Mouse (Mus musculus) heart, adult 11 months (tissue): Measurements from ENCODE around the gene Prkca.
A peak's percentile ranks its signal among the peaks of the same experiment; 100 is the strongest.

Experiments
- DNase-seq: peaks from one replicate; pipeline ENCODE4 v3.0.0; 2022

The Prkca gene

DNA sequence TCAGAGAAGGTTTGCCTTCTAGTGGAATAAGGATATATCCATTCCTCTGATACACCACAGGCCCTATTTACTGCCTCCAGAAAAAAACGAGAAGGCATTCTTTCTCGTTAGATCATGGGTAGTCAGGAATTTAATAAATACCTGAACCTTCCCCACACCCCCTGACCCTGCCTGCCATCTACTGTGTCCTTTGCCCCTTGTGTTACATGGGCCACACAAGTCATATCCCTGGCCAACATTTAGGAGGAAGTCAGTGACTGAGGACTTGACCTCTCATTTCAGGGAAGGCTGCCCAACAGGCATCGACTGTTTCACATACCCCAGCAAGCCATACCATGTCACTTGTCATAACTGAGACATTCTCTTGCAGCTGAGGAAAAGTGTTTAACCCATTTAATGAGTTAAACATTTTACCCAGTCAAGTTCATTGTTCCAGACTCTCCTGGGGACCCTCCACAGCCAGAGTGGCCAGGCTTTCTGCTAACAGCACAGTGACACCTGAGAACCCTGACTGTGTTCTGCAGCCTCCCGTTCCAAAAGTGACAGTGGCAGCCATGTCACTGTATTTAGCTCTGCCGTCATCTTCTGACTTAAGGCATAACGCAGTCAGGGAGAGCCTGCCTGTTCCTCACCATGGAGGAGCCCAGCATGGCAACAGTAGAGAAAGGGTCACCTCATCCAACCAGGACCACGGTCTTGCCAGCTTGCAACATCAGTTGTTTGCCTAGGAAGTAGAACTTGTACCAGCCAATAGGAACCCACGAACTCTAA is 114.4 kb downstream of the Prkca start:
- DNase-seq: no peak

- no peak for DNase-seq
Measured at GRCm38 (mm10) chr11:108228497-108228896, 115.2 kb downstream of the Prkca start.

GRCm38 (mm10) chr11:108226248-108226647 is 117.5 kb downstream of the Prkca start:
- DNase-seq: no peak

GRCm38 (mm10) chr11:108224233-108224973 is 119.3 kb downstream of the Prkca start:
- peak; percentile 80 for DNase-seq

GRCm38 (mm10) chr11:108223613-108224232 is 120.0 kb downstream of the Prkca start:
- peak; percentile 81 for DNase-seq

DNA sequence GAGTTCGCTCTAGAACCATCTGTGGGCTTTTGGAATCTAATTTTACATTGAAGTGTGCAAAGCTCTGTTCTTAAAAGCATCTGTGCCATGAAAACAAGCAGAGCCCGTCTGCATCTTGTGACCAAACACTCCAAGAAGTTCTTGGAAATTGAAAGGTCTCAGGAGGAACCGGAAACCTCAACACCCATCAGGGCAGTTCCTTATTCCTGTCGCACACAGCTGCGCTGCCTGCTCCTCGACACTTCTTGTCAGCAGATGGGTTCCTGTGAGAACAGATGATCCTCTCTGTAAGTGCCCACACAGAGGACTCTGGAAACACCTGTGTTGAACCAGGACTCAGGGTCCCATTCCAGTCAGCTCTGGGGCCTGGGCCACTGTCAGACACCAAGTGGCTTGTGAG is 120.6 kb downstream of the Prkca start:
- DNase-seq: peak; percentile 97

GRCm38 (mm10) chr11:108222616-108223015 is 121.1 kb downstream of the Prkca start:
- DNase-seq: peak; percentile 98

GRCm38 (mm10) chr11:108222026-108222425 is 121.7 kb downstream of the Prkca start:
- DNase-seq: no peak

DNA sequence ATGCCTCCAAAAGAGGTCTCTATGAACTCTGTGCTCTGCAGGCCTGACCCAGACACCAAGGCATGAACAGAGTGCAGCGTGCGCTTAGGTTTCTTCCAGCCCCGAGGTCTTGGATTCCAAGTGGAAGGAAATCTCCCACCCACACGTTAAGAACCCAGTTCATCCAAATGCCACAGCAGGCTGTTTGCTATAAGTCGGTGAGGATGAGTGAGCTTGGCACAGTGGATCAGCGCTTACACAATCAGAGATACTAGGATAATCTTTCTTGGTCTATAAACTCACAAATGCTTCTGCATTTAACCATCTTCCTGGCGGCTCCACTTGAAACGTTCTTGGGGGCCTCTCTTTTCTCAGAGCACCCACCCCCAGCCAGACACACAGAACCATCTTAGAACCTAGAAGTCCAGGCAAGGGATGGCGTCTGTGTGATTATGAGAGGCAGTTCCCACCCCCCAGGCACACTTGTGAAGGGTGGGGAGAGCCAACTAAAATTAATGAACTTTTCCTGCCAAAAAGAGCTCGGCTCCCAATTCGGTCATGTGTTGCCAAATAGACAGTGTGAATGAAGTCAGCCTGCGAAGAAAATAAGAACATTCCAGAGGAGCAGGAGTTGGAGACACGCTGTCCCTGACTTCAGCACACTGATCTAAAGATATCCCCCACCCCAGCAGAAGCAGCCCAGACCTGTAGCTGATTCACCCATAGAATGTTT is 122.4 kb downstream of the Prkca start:
- DNase-seq: peak; percentile 93

DNA sequence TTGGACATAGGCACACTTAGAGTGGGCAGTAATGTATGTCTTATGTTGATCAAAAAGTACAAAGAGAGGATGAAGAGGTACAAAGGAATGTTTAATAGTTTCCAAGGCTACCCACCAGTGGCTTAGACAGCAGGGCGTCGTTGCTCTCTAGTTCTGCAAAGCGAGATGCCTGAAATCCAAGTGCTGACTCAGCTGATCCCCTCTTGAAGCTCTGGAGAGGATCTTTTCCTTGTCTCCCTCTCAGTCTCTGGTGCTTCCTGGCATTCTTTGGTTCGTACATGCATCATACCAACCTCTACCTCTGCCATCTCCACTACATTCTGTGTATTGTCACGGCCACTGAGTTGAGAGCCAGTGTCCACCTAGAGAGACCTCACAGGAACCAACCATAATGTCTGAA is 123.1 kb downstream of the Prkca start:
- no peak for DNase-seq

- DNase-seq: no peak
Measured at GRCm38 (mm10) chr11:108217043-108217442, 126.7 kb downstream of the Prkca start.

DNA sequence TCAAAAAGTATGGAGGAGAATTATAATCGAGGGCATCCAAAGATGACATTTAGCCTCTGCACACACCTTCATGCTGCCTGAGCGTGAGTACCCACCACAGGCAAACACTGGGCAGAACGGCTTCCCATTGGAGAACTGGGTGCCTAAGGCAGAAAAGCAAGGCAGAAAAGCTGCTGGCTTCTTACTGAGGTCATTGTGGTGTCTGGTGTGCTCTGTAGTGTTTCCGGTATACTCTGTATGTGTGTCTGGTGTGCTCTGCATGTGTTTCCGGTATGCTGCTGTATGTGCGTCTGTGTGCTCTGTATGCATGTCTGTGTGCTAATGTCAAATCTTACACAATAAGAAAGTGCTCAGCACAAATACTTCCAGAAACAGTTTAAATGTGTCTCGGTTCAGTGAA is 127.7 kb downstream of the Prkca start:
- DNase-seq: peak; percentile 84

GRCm38 (mm10) chr11:108215466-108215865 is 128.3 kb downstream of the Prkca start:
- peak; percentile 99 for DNase-seq

- no peak for DNase-seq
Measured at GRCm38 (mm10) chr11:108214521-108215223, 129.1 kb downstream of the Prkca start.

GRCm38 (mm10) chr11:108213783-108214182 is 129.9 kb downstream of the Prkca start:
- DNase-seq: no peak

DNA sequence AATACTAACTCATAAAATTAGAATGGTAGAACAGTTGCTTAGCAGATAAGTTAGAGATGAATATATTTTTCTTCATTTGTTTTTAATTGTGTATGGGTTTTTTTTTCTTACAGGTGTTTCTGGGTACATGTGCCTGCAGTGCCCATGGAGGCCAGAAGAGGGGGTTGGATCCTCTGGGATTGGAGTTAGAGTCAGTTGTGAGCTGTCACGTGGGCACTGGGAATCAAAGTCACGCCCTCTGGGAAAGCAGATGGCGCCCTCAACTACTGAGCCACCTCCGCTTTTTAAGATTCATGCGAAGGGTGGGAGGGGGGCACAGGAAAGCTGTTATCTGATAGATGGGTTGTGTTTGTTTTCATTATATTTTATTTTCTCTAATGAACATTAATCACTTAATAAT is 131.1 kb downstream of the Prkca start:
- peak; percentile 83 for DNase-seq

GRCm38 (mm10) chr11:108212030-108212429 is 131.7 kb downstream of the Prkca start:
- no peak for DNase-seq

- peak; percentile 80 for DNase-seq
Measured at GRCm38 (mm10) chr11:108210749-108211148, 133.0 kb downstream of the Prkca start.

GRCm38 (mm10) chr11:108206602-108207001 is 137.1 kb downstream of the Prkca start:
- DNase-seq: no peak

DNA sequence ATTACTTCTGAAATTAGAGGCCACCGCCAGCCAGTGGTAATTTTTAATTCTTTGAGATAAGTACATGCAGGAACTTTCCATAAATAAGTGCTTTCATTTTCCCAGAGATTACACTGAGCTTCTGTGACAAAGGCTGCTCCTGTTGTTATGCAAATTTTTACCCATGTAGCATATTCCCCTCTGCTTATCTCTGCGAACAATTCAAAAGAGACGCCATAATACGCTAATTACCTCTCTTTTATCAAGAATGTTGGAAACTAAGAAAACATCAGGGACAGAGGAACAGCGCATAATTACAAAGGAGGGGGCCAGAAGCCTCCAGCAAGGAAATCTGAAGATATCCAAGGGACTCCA is 138.9 kb downstream of the Prkca start:
- no peak for DNase-seq

DNA sequence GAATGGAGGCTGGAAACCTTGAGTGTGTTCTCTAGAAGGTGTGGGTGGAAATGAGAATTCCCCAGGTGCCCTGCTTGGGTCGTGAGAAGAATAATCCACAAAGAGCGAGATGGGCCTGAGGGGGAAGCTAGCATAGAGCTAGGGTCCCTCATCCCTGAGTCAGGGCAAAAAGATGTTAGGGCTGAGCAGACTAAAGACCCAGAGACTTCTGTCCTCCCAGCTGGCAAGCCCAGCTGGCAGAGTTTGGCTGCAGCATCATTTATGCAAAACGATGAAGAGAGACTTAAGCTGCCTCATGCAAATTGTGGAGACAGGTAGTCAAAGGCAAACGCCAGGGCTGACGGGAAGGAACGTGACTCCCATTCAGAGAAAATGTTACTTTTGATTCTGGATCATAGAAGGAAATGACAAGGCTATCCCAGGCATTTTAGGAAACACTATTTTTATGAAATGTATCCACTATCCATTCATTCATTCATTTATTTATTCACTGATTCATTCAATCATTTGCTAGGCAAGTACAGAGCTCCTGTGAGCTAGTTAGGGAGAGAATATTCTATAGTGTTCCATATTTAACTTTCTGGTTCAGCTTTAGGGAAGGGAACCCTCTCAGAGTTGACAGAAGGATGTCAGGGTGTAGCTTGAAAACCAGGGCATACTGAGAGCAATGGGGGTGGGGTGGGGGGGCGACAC is 139.4 kb downstream of the Prkca start:
- DNase-seq: no peak

- DNase-seq: no peak
Measured at GRCm38 (mm10) chr11:108202835-108203234, 140.9 kb downstream of the Prkca start.
